Mouse (Mus musculus) CH12.LX (cell line): ENCODE results near the gene Stk32c.

Source experiments
- CTCF ChIP-seq, 2 experiments: IDR thresholded peaks in 1 of 2; conservative IDR thresholded peaks in 1 of 2; 2 replicates each; pipeline ENCODE4 v1.5.1; 2011 to 2012; ENCODE audit warnings: low read depth in 2 of 2, low read length in 2 of 2, improper control_type of control experiment in 1 of 2, inconsistent platforms in 1 of 2, mild to moderate bottlenecking in 1 of 2, moderate library complexity in 1 of 2
- E2F4 ChIP-seq: IDR thresholded peaks from 2 replicates; pipeline ENCODE4 v1.6.1; 2011; ENCODE audit warnings: low read depth, low read length, improper control_type of control experiment; ENCODE audit not compliant: insufficient replicate concordance
- EP300 ChIP-seq: IDR thresholded peaks from 2 replicates; pipeline ENCODE4 v1.6.1; 2011; ENCODE audit warnings: low read length, improper control_type of control experiment
- POLR2A ChIP-seq: IDR thresholded peaks from 2 replicates; pipeline ENCODE4 v1.6.1; 2011; ENCODE audit warnings: low read depth, mild to moderate bottlenecking, improper control_type of control experiment, low read length
- RCOR1 ChIP-seq: conservative IDR thresholded peaks from 2 replicates; pipeline ENCODE4 v1.6.1; 2012; ENCODE audit warnings: low read depth, mild to moderate bottlenecking, inconsistent platforms, low read length, improper control_type of control experiment
- ZC3H11A ChIP-seq: IDR thresholded peaks from 2 replicates; pipeline ENCODE4 v1.6.1; 2012; ENCODE audit warnings: low read depth, mild to moderate bottlenecking, inconsistent platforms, low read length, improper control_type of control experiment
- ZKSCAN1 ChIP-seq: IDR thresholded peaks from 2 replicates; pipeline ENCODE4 v1.6.1; 2012; ENCODE audit warnings: low read depth, inconsistent platforms, low read length, improper control_type of control experiment, borderline replicate concordance

DNA sequence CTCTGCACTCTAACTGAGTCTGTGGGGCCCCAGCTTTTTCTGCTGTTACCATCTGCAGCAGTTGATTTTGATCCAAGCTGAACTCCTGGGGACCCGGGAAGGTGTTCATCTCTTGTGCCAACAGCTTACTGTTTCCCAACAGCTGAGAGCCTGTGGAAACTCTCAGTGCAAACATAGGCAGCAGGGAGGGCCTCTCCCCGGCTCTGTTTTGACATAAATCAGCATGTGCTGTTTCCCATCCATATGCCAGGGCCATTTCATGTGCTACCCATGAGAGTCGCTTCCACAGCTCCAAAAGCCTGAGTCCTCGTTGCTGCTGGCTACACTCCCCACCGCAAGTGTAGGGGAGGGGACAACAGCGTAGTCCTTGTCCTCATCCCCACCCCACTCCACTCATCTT is 134.9 kb downstream of the Stk32c start:
- TF ChIP-seq POLR2A, result no peak
- TF ChIP-seq CTCF (conservative IDR thresholded peaks at IDR 0.05 in 1 of 2, IDR thresholded peaks at IDR 0.05 in 1 of 2; ENCODE audit: low read depth in 2 of 2, low read length in 2 of 2), result no peak
- TF ChIP-seq ZC3H11A, result no peak
- TF ChIP-seq EP300, result no peak
- TF ChIP-seq RCOR1, result no peak
- no peak for TF ChIP-seq ZKSCAN1
- no peak for TF ChIP-seq E2F4
